Mouse (Mus musculus) spleen, postnatal 4 days (tissue): ENCODE data around the gene Ndufaf1.
"Not testable (repeated sequence)": the region's sequence is repeated elsewhere in the genome, so short reads cannot be mapped to it uniquely, and the experiment has no call there.

Experiments
- DNase-seq, 2 experiments: peaks; one replicate each; pipeline ENCODE4 v3.0.0; 2022; ENCODE audit warnings: low spot score in 2 of 2

The Ndufaf1 gene

GRCm38 (mm10) chr2:119662220-119663182 lies at the start of gene Ndufaf1:
TSS of gene Ndufaf1 (minus strand) at chr2:119662827.
- peak; percentile 81 to 89 for DNase-seq

- DNase-seq, result no peak
Observed at GRCm38 (mm10) chr2:119710011-119710410, 47.4 kb upstream of the Ndufaf1 start.

DNA sequence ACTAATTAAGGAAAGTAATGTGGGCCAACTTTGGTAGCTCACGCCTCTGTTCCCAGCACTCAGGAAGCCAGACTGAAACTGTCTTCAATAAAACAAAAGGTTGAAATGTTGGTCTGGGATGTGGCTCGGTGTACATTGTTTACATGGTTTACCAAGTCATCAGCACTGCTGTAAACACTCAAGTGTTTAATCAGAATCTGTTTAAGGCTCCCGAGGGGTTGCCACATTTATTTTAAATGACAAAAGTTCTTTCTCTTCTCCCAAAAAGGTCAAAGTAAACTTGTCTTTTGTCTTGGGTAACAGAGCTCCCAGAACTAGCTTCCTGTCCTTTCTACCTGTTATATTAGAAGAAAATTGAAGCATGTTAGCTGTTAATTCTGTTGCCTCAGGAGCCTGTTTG lies 45.0 kb upstream of the Ndufaf1 start:
- no peak for DNase-seq

- no peak for DNase-seq
Observed at GRCm38 (mm10) chr2:119703171-119703570, 40.5 kb upstream of the Ndufaf1 start.

DNA sequence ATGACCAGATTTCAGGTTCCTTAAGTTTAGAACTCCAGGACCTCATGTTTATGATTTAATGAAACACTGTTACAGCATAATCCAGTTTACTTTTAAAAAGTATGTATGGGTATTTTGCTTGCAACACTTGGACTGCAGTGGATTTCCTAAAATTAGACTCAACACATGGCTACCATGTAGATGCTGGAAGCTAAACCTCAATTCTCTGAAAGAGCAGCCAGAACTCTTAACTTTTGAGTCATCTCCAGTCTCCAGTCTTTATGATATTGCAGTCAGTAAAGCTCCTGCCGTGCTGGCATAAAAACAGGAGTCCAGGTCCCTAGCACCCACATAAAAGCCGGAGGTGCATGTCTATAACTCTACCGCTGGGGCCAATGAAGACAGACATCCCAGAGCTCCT lies 37.3 kb upstream of the Ndufaf1 start:
- no peak for DNase-seq

GRCm38 (mm10) chr2:119698472-119698871 lies 35.8 kb upstream of the Ndufaf1 start:
- peak; percentile 59 to 70 for DNase-seq

GRCm38 (mm10) chr2:119696111-119696510 lies 33.5 kb upstream of the Ndufaf1 start:
- DNase-seq, result no peak

DNA sequence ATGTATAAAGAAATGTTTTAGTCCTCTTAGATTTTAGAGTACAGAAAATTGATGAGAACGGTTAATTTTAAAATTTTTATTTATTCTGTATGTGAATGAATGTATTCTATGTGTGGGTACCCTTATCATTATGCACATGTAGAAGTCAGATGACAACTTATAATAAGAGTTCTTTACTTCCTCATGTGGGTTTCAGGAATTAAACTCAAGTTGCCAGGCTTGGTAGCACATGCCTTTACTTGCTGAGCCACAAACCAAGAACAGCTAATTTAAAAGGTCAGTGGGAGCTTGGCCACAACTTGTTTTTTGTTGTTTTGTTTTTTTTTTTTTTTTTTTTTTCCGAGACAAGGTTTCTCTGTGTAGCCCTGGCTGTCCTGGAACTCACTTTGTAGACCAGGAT lies 32.2 kb upstream of the Ndufaf1 start:
- no peak for DNase-seq

GRCm38 (mm10) chr2:119692003-119692701 lies 29.5 kb upstream of the Ndufaf1 start:
- no peak for DNase-seq

DNA sequence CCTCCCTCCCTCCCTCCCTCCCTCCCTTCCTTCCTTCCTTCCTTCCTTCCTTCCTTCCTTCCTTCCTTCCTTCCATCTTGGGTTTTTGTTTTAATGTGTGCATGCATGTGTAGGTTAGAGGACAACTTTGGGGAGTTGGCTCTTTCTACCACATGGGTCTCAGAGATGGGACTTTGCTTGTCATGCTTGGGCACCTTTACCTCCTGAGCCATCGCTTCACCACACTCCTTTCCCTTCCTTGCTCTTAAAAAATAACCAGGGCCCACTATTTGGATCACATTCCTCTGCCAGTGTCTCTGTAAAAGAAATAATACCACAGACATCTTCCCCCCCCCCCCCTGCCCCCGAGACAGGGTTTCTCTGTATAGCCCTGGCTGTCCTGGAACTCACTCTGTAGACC lies 21.1 kb upstream of the Ndufaf1 start:
- no peak for DNase-seq

DNA sequence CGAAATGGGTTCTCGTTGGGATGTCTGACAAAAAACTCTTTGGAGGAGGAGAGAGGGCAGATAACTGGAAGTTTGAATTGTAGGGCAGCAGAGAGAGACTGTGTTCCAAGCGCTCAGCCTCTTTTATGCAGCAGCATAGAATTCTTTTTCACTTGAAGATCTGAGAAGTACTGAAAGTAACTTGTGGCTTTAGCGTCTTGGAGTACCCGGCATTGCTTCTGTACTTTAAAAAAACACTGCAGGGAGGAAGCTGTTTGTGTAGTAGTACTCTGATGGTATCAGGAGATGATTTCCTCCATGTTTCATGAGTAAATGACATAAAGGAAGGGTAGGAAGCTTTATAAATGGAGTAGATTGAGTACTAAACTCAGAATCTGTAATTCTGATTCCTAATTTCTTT lies 13.2 kb upstream of the Ndufaf1 start:
- DNase-seq, result no peak

DNA sequence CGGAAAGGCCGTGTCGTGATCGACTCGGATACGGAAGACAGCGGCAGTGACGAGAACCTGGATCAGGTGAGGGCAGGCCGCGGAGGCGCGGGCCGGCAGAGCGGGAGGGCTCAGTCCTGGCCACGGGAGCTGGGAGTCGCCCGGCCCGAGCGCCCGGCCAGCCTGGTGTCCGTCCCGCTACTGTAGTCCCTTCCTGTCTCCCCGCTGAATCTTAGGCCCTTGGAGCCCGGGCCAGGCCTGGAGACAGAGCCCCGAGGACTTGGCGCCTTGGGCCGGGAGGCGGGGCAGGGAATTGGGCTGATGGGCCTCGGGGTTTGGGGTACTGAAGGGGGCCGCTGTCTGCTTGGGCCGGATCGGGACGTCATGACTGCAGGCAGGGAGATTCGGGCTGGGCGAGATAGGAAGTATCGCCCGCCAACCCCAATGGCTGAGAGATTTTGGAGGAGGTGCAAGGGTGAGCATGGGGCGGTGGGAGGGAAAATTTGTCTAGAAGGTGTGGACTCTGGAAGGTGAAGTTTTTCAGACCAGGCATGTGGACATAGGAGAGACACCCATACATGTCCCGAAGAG lies 12.7 kb upstream of the Ndufaf1 start:
- no peak for DNase-seq

- peak; percentile 98 to 100 for DNase-seq
Observed at GRCm38 (mm10) chr2:119674525-119675214, 12.0 kb upstream of the Ndufaf1 start, which contains the start of gene Rtf1. TSS of gene Rtf1 (plus strand) at chr2:119675068.

- DNase-seq, result no peak
Observed at GRCm38 (mm10) chr2:119669010-119669409, 6.4 kb upstream of the Ndufaf1 start.

GRCm38 (mm10) chr2:119665744-119666143 lies 3.1 kb upstream of the Ndufaf1 start:
- DNase-seq, result not testable (repeated sequence)

DNA sequence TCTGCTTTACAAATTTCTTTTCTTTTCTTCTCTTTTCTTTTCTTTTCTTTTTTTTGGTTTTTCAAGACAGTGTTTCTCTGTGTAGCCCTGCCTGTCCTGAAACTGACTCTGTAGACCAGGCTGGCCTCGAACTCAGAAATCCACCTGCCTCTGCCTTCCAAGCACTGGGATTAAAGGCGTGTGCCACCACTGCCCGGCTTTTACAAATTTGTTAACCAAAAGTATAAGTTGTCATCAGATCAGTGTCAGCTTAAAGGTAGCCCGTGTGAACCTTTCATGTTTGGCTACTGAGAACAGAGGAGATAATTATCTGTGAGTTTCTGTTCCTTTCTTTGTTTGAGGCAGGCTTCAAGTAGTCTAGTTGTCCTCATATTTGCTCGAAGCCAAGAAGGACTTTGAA lies 18.4 kb downstream of the Ndufaf1 start:
- no peak for DNase-seq

DNA sequence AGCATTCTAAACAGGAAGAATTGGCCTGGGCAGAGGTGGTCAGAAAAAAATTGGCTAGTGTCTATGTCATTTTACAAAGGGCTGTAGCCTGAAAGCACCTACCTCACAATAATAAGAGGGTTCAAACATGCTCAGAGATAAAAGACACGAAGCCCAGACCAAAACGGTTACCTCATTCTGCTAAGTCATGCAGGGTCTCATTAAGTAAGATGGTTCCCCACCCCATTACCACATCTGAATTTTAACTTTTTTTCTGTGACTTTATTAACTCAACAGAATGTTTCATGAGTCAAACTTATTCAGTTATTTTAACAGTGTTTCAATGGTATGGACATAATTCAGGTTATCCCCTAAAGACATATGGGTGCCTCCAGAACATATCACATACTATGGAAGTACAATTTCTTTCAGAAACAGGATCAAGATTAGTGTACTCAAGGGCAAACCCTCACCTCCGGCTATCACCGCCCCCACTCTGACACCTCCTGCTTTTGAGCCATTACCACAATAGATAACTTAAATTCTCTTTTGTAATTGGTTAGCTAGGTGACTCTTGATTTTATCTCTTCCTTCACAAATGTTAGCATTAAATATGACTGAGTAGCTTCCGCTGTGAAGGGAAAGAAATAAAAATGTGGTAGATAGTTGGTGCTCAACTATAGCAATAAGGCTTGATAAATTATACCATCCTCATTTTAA lies 21.3 kb downstream of the Ndufaf1 start:
- no peak for DNase-seq

DNA sequence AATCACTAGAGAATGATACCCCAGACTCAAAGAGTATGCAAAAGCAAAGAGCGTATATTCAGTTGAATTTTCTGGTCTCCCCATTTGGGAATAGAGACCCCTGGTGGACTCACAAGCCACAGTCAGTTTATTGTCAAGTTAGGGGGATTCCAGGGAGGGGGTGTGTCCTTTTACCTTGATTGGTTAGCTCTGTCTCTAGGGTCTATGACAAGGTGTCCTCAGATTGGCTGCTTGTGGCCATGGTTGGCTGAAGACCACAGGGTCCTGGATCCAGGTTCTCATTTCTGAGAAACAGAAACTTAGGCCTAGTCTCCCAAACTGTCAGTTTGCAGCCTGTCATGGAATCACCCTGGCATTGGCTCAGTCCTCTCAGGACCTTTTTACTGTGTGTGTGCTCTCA lies 25.8 kb downstream of the Ndufaf1 start:
- DNase-seq, result no peak

- no peak for DNase-seq
Observed at GRCm38 (mm10) chr2:119621302-119621701, 41.3 kb downstream of the Ndufaf1 start.

DNA sequence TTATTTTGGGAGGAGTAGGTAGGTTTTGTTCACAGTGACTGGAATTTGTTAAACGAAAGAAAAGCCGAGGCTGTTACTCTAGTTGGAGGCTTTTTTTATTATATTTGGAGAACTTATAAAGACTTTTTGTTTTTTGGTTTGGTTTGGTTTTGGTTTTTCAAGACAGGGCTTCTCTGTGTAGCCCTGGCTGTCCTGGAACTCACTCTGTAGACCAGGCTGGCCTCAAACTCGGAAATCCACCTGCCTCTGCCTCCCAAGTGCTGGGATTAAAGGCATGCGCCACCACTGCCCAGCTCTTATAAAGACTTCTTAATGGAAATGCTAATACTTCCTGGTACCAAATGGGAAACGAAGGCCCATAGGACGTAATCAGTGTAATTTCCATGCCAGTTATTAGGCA lies 43.6 kb downstream of the Ndufaf1 start:
- DNase-seq, result not testable (repeated sequence)
